Mouse (Mus musculus) T-helper 17 cell (primary cell): ENCODE results near the gene Ovol1.

Source experiments
- in situ Hi-C, 2 experiments: fragments of 300-600 bp; cut with MboI, MseI; formaldehyde crosslinking; loops; 1 replicate in 1 of 2; 2 replicates in 1 of 2; pipeline ENCODE4 v1.15.1; 2025; ENCODE audit warnings: high pct_unique_total_duplicates in 2 of 2

Gene Ovol1

DNA sequence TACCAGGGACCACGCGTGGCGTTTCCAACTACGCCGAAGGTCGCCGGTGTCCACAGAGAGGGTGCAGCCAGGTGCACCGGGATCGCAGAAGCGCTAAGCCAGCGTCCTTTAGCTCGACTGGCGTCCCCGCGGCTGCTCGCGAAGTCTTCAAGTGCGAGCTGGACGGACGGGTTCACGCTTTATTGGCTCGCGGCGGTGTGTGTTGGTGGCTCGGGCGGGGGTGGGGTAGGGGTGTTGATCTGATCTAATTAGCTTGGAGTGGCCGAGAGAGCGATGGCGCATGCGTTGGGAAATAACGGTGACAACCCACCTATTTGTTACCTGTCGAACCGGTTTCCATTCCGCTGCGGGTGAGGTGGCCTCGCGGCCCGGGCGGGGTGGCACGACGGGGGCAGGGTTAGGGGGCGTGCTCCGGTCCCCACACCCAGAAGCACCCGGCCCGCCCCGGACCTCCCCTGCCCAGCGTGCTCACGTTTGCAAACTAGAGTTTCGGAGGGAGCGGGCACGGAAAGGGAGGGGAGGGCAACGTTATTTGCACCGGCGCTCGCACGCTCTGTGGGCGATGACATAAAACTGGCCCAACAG, at the start of gene Ovol1:
TSS of gene Ovol1 (minus strand) at position 190 of the 585 bp plus-strand sequence.
- in situ Hi-C loops, result no loop called here

GRCm38 (mm10) chr19:5609547-5610404, 49.3 kb upstream of the Ovol1 start, which contains the start of gene Kat5:
Gene Kat5, minus strand, starts transcription at chr19:5610237.
- in situ Hi-C loops, result no loop called here

DNA sequence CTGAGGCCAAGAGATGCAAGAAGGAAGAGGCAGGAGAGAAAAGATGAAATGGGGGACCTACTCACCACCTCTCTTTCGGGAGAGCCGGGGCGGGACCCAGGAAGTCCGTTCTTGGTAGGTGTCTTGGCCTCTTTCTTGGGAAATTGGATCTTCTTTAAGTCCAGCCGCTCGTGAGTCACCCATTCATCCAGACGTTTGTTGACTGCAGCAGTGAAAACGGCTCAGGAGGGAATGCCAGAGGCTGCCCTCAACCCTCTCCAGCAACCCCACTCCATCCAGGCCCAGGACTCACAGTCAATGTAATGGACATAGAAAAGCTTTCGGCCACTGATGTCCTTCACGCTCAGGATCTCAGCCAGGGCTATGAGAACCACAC, 48.7 kb upstream of the Ovol1 start:
- in situ Hi-C loops, result no loop called here

DNA sequence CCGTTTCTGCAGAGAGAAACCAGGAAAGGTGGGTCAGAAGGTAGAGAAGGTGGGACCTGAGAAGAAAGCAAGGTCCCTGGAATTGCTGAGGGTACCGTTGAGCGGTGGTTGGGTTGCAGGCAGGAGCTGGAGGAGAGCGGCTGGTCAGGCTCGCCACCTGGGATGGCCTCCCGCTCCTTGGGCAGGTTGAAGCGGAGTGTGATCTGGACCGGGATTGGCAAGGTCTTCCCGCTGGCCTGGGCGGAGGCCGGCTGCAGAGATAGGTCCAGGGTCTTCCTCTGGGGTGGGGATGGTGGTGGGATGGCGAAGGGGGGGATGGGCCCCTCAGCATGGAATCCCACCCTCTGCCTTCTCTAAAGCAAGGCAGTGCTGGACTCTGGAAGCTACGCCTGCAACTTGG, 48.3 kb upstream of the Ovol1 start:
- in situ Hi-C loops, result no loop called here

DNA sequence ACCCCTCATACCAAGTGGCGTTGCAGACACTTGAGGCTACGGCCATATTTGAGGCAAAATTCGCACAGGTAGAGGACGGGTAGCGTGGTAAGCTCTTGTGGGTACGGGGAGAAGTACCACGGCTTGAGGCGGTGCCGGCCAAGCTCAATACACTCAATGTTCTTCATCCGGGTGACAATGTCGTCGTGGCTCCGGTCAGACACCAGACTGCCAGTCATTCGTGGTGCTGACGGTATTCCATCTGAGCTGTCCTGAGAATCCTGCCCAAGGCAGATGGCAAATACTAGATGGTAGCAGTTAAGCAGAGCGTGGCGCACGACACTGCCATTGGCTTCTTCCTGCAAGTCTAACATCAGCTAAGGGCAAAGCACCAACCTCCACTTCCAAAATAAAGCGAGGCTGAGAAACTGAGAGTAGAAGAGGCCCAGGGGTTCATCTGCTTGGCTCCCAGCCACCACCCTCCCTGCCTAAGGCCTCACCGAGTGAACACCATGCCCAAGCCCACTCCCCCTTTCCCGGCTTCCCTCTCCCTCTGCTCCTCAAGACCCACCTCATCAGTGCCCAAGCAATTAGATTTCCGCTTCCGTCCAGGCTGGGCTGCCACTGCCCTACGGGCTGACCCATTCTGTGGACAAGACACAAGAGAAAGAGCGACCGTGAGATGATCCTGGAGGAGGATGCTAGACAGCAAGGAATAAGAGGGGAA, 47.4 kb upstream of the Ovol1 start:
- in situ Hi-C loops, result no loop called here

GRCm38 (mm10) chr19:5606196-5606595, 45.8 kb upstream of the Ovol1 start:
- in situ Hi-C loops, result no loop called here

DNA sequence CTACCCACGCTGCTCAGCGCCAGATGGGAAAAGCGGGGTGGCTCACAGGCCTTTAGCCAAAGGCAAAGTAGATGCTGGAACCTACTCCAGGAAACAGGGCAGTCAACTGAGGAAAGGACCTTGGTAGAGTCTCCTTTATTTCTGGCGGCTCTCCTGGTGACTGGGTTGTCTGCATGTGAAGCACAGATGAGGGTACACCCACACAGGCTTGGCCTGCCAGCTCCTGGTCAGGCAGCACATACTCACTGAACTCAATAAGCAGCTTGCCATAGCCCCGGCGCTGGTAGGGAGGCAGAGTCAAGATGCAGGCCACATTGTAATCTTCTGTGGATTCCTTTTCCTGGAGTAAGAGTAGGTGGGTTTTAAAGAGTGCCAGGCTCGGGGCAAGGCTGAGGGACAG, 44.7 kb upstream of the Ovol1 start:
- in situ Hi-C loops, result no loop called here

GRCm38 (mm10) chr19:5603664-5604063, 43.2 kb upstream of the Ovol1 start:
- in situ Hi-C loops, result no loop called here

DNA sequence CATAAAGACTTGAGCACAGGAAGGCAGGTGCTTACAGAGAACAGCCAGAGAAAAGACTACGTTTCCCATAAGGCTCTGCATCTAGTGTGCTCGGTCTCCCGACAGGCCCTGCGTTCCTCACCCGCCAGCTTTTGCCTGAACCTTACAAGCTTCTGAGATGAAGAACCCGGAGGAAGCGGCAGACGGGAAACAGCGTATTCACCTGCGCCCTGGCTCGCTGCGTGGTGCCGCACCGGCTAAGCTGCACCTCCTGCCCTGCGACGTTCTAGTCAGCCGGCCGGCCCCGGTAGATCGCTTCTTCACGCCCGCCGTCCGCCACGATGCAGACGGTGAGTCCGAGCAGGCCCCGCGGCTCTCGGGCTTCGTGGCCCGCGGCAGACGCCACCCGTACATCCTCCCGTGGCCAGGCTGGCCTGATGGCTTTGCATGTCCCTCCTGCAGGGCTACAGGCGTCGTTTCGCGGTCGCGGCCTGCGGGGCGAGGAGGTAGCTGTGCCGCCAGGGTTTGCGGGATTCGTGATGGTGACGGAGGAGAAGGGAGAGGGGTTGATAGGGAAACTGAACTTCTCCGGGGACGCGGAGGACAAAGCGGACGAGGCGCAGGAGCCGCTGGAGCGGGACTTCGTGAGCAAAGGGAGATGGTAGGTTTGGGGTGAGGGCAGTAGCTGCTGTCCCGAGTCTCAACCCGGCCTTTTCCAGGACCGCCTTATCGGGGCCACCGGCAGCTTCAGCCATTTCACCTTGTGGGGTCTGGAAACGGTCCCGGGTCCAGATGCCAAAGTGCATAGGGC, 41.5 kb upstream of the Ovol1 start, which contains the start of gene Rnaseh2c:
TSS of gene Rnaseh2c (plus strand) at position 122 of the 790 bp plus-strand sequence.
- in situ Hi-C loops, result no loop called here

DNA sequence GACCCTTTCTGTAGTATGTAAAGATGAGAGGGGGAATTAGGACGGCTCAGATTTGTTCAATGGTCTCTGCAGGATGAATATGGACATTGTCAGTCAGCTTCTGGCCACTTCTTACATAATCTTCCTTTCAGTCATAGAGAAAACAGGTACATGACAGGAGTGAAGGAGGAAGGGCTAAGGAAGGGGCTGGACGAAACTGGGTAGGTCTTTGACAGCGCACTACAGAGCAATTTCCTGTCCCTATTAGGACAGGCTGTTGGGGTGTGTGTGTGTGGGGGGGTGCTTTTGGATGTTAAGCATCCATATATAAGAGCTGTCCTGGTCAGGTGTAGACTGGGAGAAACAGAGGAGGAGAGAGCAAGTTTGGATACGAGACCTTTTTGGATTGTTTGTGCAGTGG, 38.8 kb upstream of the Ovol1 start:
- in situ Hi-C loops, result no loop called here

GRCm38 (mm10) chr19:5591888-5592287, 31.4 kb upstream of the Ovol1 start:
- in situ Hi-C loops, result no loop called here

- in situ Hi-C loops, result no loop called here
Measured at GRCm38 (mm10) chr19:5589159-5589558, 28.7 kb upstream of the Ovol1 start.

DNA sequence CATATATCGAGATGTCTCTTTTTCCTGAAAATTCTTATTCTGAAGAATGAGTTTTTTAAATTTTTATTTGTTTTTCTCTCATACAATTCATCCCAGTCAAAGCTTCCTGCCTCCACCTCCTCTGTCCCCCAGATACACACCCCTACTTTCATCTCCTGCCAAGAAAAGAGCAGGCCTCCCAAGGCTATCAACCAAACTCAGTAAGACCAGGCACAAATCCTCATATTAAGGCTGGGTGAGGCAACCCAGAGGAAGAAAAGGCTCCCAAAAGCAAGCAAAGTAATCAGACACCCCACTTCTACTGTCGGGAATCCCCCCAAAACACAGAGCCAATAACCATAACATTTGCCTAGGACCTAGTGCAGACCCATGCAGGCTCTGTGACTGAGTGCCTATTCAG, 21.5 kb upstream of the Ovol1 start:
- in situ Hi-C loops, result no loop called here

GRCm38 (mm10) chr19:5580776-5581175, 20.3 kb upstream of the Ovol1 start:
- in situ Hi-C loops, result no loop called here

DNA sequence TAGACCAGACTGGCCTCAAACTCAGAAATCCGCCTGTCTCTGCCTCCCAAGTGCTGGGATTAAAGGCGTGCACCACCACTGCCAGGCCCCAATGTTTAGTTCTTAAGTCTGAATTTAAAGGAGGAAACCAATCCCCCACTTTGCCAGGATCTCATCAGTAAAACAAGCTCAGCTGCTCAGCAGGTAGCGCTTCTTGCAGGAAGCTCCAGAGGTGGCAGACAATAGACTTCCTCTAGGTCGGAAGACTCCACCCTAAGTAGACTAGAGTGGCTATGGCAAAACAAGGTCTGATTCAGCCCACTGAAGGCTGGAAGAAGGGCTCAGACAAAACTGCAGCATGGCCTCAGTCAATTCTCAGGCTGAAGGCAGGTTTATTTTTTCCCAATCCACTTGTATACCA, 19.5 kb upstream of the Ovol1 start:
- in situ Hi-C loops, result no loop called here

DNA sequence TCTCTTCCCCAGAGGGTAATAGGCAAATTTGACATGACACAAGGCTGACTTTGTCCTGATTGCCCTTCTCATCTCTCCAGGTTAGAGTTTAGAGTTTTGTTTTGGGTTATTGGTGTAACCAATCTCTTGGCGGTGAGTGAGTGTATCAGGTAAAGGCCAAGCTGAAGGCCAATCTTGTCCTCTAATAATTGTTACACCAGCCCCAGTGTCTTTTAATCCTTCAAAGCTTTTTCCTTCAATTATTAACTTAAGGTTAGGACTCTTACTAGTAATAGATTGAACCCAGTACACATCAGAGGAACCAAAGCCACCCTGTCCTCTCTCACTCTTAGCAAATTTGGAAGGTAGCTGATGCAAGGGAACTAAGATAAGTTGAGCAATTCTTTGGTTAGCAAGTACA, 14.9 kb upstream of the Ovol1 start:
- in situ Hi-C loops, result no loop called here

GRCm38 (mm10) chr19:5572331-5573125, 12.1 kb upstream of the Ovol1 start:
- in situ Hi-C loops, result loop anchor here in 1 of 2 experiments (5.0 kb wide), 1 partner anchor 40 kb away; no protein-coding TSS in a partner anchor

DNA sequence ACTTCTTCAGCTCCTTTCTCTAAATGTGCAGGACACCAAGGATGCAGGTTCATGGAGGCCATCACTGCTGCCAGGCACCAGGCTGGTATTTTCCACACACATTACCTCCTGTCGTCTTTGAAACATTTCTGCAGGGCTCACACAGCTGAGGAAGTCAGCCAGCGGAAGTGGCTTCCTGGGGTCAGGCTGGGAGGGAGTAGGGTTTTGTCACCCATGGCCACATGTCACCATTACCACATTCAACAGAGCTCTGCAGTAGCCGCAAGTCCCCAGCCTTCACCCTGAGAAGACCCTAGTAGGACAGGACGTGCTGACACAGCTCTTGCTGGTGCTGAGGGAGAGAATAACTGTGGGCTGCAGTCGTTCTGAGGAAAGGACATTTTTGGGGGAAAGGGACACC, 11.4 kb upstream of the Ovol1 start:
- in situ Hi-C loops, result loop anchor here in 1 of 2 experiments (5.0 kb wide), 1 partner anchor 40 kb away; no protein-coding TSS in a partner anchor

- in situ Hi-C loops, result loop anchor here in 1 of 2 experiments (5.0 kb wide), 1 partner anchor 38 kb away; no protein-coding TSS in a partner anchor
Measured at GRCm38 (mm10) chr19:5570353-5571246, 10.2 kb upstream of the Ovol1 start.
